Mouse (Mus musculus): ENCODE data around the gene Ulk2.

DNA sequence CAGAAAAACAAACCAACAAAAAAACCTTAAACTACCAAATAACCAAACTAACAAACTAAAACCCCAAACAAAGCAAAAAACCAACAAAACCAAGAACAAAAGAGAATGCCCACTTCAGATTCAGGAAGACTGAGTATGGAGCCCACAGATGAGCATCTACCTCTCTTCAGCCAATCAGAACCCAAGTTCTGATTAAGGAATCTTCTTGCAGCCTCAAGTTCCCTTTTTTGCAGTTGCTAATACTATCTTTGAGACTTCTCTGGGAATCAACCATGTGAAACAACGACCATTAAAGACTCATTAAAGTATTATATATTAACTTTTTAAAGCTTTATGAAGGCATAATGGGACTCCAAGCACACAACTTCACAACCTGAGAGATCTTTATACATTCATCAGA, 117.6 kb downstream of the Ulk2 start:
- TF ChIP-seq CTCF (IDR thresholded peaks at IDR 0.05; ENCODE audit: low read depth, low read length), result no peak
- TF ChIP-seq POLR2A (IDR thresholded peaks at IDR 0.05; ENCODE audit: borderline replicate concordance, low read depth, low read length), result no peak
